Mouse (Mus musculus) embryo, embryonic 9.5 days (tissue): ENCODE measurements at regions not wholly inside any gene's neighbourhood (a gene's known extent, or its start where the extent isn't known, plus 50 kb on each side); places are given as distances from the start of the nearest gene placed in this dataset.

Experiments used
- DNase-seq: peaks from one replicate; pipeline ENCODE4 v3.0.0-alpha.2; 2017; ENCODE audit errors: extremely low spot score

- DNase-seq: no peak
Observed at GRCm38 (mm10) chr2:59406976-59407375, 77.5 kb upstream of the Dapl1 start.

DNA sequence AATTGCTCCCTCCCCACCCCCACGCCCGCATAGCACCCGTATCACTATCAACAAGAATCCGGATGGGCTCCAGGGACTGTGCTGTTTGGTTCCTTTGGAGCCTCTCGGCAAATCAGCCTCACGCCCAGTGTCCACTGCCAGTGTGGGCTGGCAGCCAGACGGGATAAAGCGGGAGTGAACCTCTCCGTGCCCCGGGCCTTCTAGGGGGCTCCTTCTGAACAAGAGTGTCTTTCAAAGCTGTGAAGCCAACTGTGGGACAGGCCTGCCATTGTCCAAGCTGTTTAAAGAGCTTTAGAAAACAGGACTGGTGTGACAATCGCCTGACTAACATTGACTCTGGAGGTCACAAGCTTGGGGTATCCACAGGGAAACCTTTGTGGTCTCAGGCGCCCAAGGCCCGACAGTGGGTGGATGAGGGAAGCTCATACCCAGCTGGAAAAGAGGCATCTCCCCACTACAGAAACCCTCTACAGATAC lies 76.9 kb upstream of the Dapl1 start:
- DNase-seq: peak; percentile 12

DNA sequence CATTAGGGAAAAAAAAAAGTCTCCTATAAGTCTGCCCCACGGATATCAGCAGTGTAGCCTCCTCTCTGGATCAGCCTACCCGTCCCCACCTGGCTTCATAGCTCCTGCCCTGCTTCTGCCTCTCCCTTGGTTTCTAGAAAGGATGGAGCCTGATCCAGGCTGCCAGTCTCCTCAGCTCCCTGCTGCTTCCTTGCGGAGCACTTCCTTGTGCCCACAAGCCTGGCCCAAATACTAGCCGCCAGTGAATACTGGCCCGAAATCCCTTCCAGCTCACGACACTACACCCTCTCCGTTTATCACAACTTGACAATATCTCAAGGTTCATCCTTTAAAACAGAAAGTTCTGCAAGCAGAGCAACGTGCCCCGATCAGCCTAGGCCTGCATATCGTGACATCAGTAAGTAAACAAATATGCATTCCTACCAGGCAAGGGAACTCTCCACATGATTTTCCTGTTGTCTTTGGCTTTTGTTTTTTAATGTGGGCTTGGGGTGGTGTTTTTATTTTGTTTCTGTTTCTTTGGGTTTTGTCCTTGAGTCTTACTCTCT lies 76.3 kb upstream of the Dapl1 start:
- no peak for DNase-seq

DNA sequence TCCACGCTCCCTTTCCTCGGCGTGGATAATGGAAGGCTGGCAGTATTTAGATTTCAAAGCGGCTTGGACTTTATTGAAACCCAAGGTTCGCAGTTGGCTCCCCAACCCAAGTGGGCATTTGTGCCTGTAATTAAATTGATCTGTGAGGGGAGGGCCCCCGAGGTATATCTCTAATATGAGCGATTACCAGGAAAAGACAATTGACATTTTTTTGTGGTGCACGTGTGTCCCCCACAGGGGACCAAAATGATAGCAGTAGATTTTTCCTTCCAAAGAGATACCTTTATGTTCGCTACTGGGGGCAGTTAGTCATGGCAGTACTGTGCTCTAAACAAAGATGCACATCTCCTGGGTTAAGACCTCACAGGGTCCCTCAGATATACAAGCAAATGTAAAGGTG lies 69.8 kb upstream of the Dapl1 start:
- no peak for DNase-seq

DNA sequence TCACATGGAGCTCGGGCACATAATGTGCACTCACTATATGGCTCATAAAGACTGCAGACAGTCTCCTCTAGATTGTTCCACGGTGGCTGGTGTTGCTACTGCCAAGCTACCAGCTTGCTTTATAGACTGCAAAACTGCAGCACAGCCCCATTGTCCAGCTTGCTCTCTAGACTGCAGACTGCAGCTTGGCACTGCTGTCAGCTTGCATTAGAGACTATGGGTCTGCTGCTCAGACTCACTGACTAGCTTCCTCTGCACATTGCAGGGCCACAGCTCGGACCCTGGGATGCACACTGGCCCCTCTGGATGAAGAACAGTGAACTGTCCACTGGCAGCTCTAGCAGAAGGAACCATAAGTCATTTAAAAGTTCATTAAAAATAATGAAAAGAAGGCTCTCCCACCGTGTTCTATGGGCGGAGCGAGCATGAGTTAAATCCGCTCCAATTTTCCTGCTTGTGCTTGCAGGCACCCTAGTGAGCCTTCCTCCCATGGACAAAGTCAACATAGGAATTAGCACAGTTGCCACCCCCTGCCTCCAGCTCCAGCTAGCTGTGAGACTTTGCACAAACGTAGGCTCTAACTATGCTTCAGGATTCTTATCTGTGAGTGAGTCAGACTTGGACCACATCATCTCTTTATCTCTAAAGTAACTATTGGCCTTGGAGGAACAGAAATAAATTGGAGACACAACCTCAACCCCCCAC lies 67.8 kb upstream of the Dapl1 start:
- no peak for DNase-seq

GRCm38 (mm10) chr2:59417384-59417955 lies 67.0 kb upstream of the Dapl1 start:
- no peak for DNase-seq

DNA sequence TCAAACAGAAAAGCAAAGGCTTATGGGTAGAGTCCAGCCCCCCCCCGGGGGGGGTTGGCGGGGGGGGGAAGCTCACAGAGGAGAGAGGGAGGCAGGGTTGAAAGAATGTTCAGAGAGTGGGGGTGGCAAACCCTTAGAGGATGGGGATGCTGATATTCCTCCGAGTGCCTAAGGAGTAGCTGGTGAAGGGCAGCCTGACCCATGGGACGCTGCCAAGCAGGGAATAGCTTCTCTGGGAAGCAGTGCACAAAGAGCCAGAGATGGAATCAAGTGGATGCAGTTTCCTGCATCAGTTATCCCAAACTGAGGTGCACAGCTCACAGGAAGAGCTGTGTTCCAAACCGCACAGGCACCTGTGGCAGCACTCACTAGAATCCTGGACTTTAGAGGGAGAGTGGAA lies 64.0 kb upstream of the Dapl1 start:
- DNase-seq: no peak

- no peak for DNase-seq
Observed at GRCm38 (mm10) chr2:59422291-59423242, 61.9 kb upstream of the Dapl1 start.

DNA sequence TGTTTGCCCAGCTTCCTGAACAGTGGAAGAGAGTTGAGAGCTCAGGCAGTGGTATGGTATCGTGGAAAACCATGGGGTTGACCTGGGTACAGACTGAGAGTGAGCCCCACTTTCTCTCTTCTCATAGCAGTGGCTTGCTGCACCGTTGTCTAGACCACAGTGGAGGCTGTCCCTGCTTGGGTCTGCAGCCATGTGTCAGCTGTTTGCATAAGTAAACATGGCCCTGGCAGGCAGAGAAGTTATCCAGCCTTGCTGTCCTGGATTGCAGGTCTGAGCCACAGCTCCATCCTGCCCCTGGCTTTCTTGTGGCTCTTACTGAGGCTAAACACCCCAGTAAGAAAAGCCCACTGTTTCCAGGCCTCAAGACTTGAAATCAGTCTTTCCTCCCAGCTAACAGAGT lies 60.2 kb upstream of the Dapl1 start:
- no peak for DNase-seq

DNA sequence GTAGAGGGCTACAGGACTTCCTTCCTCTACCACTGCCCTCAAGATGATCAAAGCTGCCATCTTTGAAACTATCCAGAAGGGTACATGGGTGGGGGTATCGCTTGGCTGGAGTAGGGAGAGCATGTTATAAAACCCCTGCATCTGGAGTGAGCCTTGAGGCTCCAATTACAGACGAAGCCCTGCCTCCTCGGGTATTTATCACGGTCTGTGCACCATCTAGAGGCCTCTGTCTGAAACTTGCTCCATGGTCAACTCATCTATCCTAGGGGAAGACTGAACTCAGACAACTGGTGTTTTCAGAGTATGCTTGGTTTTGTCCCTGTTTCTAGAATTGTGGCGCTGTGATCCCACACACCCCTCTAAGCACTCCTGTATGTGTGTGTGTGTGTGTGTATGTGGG lies 59.7 kb upstream of the Dapl1 start:
- DNase-seq: peak; percentile 43

DNA sequence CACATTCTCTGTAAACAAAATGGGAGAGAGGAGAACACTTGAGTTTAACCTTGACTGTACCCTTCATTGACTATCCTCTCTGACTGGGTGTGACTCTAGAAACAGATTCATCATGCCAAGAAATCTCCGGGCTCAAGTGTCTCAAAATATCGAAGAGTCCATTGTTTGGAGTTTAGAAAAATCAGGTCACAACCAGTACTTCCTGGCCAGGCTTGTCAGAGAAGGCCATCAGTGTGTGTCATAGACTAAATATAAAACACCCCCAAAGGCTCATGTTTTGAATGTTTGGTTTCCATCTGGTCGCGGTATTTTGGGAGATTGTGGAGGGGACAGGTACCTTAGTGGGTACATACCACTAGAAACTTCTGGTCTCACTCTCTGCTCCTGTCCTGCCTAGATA lies 58.6 kb upstream of the Dapl1 start:
- DNase-seq: no peak

DNA sequence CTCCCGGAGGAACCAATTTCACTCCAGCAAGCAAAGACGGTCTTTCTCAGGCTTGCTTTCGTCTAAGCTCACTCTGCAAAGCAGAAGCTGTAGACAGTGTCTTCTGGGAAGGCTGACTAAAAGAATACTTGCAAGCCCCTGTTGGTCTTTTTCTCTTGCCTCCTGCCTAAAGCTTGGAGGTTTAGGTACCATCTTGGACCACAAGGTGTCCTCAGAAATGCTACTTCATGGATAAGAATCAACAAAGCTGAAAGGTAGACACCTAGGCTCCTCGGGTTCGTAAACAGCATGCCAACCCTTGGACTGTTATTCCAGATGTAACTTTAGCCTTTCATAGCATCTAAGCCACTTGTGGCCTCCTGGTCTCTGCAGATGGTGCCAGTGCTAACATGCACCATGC lies 53.0 kb upstream of the Dapl1 start:
- no peak for DNase-seq

DNA sequence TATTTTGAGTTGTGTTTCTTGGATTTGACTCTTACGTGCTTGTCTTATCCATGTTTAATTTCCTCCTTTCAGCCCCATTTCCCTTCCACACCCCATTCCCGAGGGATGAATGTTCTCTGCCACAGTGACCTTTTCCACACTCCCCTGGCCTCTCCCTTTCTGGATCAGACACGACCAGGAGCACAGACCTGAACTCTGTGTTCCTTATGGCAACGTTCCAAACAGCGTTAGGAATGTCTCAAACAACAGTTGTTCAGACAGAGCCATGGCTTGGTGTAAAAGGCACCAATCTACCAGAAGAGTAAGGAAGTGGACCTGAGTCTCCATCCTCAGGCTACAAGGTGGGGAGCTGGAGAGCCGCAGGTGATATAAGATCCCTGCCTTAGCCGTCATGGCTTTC lies 52.6 kb upstream of the Dapl1 start:
- DNase-seq: no peak
